8 mouse cellular contexts compared by ENCODE assay signal in genomic region chr16:39109383-39110033, GRCm38 (mm10).
DNase-seq lines count a peak whose midpoint lies in the region; ATAC-seq lines count a peak whose summit lies in the region.

No protein-coding gene starts in this region.

- ATAC-seq in CD4-positive, CD25-positive, alpha-beta regulatory T cell, adult 4 months, result no peak
- ATAC-seq in stomach, embryonic 14.5 days (ENCODE audit: insufficient number of reproducible peaks, insufficient read depth, low FRiP score, low read depth), result no peak

- H3K9me3 ChIP-seq in embryonic facial prominence, embryonic 10.5 days, result no peaks in the 10 kb centered on the region
- no peaks in the 10 kb centered on the region for H3K9me3 ChIP-seq in hindbrain, embryonic 10.5 days
- H3K9me3 ChIP-seq in stomach, embryonic 14.5 days (ENCODE audit: control insufficient read depth, low read depth, low read length), result no peaks in the 10 kb centered on the region

- H3K27me3 ChIP-seq in embryonic facial prominence, embryonic 10.5 days (replicated peaks; ENCODE audit: low read depth, poor library complexity, severe bottlenecking), result no peaks in the 10 kb centered on the region
- no peaks in the 10 kb centered on the region for H3K27me3 ChIP-seq in hindbrain, embryonic 10.5 days (ENCODE audit: insufficient read depth, poor library complexity, severe bottlenecking)
- H3K27me3 ChIP-seq in stomach, embryonic 14.5 days (ENCODE audit: control insufficient read depth, insufficient read depth, low read length), result no peaks in the 10 kb centered on the region

- H3K4me1 ChIP-seq in embryonic facial prominence, embryonic 10.5 days, result peaks cover 6% of the 10 kb centered on the region; the same call in 1 of the 2 replicates
- peaks cover 4% of the 10 kb centered on the region; the same call in 1 of the 2 replicates for H3K4me1 ChIP-seq in hindbrain, embryonic 10.5 days (replicated peaks)
- H3K4me1 ChIP-seq in stomach, embryonic 14.5 days (ENCODE audit: control insufficient read depth, insufficient read depth, low read length), result no peaks in the 10 kb centered on the region

- DNase-seq in CD4-positive, CD25-positive, alpha-beta regulatory T cell, adult 2 months (ENCODE audit: low read depth, low spot score), result peak; percentile 20
- DNase-seq in adrenal gland, postnatal 10 days, result peak; percentile 63
- DNase-seq in embryonic facial prominence, embryonic 10.5 days (ENCODE audit: low spot score), result peak; percentile 53
- peak; percentile 22 for DNase-seq in hindbrain, embryonic 10.5 days (ENCODE audit: low spot score)
- DNase-seq in layer of hippocampus, adult 9-10 months (ENCODE audit: low spot score), result peak; percentile 38
- peak; percentile 51 for DNase-seq in lung, postnatal 36 days

- WGBS in embryonic facial prominence, embryonic 10.5 days, result 30% methylated on average over 15 of the region's 15 CpGs
- 39% methylated on average over 15 of the region's 15 CpGs for WGBS in hindbrain, embryonic 10.5 days
- 22% methylated on average over 15 of the region's 15 CpGs for WGBS in stomach, embryonic 14.5 days

- H3K36me3 ChIP-seq in embryonic facial prominence, embryonic 10.5 days (replicated peaks), result no peaks in the 10 kb centered on the region
- no peaks in the 10 kb centered on the region for H3K36me3 ChIP-seq in hindbrain, embryonic 10.5 days
- no peaks in the 10 kb centered on the region for H3K36me3 ChIP-seq in stomach, embryonic 14.5 days (ENCODE audit: control insufficient read depth, insufficient read depth, low read length)

- H3K27ac ChIP-seq in embryonic facial prominence, embryonic 10.5 days (replicated peaks), result no peak overlapping the region; the same call in 1 of the 2 replicates
- H3K27ac ChIP-seq in hindbrain, embryonic 10.5 days, result no peak overlapping the region
- H3K27ac ChIP-seq in stomach, embryonic 14.5 days (ENCODE audit: low read length), result no peak overlapping the region

- peak overlapping the region; percentile 46 for H3K4me3 ChIP-seq in embryonic facial prominence, embryonic 10.5 days
- peak overlapping the region; percentile 31 for H3K4me3 ChIP-seq in hindbrain, embryonic 10.5 days
- peak overlapping the region; percentile 21; the same call in 1 of the 2 replicates for H3K4me3 ChIP-seq in stomach, embryonic 14.5 days (ENCODE audit: low read depth, low read length)

- no peak overlapping the region for H3K9ac ChIP-seq in stomach, embryonic 14.5 days (replicated peaks; ENCODE audit: low read depth, low read length)

- H3K4me2 ChIP-seq in stomach, embryonic 14.5 days (replicated peaks; ENCODE audit: low read depth, low read length), result peak overlapping the region; percentile 40
